Mouse (Mus musculus) lung, adult 2 months (tissue): Measurements from ENCODE around the gene Cdca3.

Experiments used
- CTCF ChIP-seq: fragments of 200-500 bp; IDR thresholded peaks from 2 replicates; pipeline ENCODE4 v1.5.1; 2011; ENCODE audit warnings: mild to moderate bottlenecking, low read length, control low read depth; ENCODE audit not compliant: insufficient read depth
- POLR2A ChIP-seq: fragments of 200-500 bp; IDR thresholded peaks from 2 replicates; pipeline ENCODE4 v1.6.1; 2011; ENCODE audit warnings: low read depth, mild to moderate bottlenecking, control low read depth, low read length, borderline replicate concordance; ENCODE audit errors: extremely low read depth

DNA sequence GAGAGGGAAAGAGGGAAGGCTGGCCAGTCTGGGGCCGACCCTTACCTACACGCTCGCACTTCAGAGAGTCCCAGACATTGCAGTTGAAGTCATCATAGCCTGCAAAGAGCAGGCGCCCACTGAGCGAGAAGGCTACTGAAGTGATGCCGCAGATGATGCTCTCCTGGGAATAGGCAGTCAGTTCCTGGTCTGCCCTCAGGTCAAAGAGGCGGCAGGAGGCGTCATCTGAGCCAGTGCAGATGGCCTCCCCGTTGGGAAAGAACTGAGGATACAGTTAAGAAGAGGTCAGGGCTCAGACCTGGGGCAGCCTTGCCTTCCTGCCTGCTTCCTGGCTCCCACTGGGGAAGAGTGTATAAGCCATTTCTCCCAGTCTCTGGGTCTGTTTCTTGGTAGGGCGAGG lies 6.2 kb downstream of the Cdca3 start:
- no peak for TF ChIP-seq CTCF
- TF ChIP-seq POLR2A, result no peak
